Mouse (Mus musculus) retina, embryonic 14.5 days (tissue): Measurements from ENCODE around the gene Cit.

Experiments used
- DNase-seq: peaks from one replicate; pipeline ENCODE4 v3.0.0-alpha.2; 2015; ENCODE audit warnings: low spot score

The Cit gene

GRCm38 (mm10) chr5:116009884-116010627 is 165.0 kb downstream of the Cit start:
- DNase-seq = no peak

- no peak for DNase-seq
Observed at GRCm38 (mm10) chr5:116011700-116012099, 166.6 kb downstream of the Cit start.

GRCm38 (mm10) chr5:116012503-116012902 is 167.4 kb downstream of the Cit start:
- DNase-seq = no peak

- no peak for DNase-seq
Observed at GRCm38 (mm10) chr5:116013821-116014220, 168.7 kb downstream of the Cit start.

- no peak for DNase-seq
Observed at GRCm38 (mm10) chr5:116014237-116014636, 169.2 kb downstream of the Cit start.

GRCm38 (mm10) chr5:116016542-116016941 is 171.5 kb downstream of the Cit start:
- DNase-seq = no peak

- no peak for DNase-seq
Observed at GRCm38 (mm10) chr5:116017391-116017790, 172.3 kb downstream of the Cit start.

GRCm38 (mm10) chr5:116018196-116018595 is 173.1 kb downstream of the Cit start:
- no peak for DNase-seq

GRCm38 (mm10) chr5:116018784-116019183 is 173.7 kb downstream of the Cit start:
- no peak for DNase-seq

GRCm38 (mm10) chr5:116019371-116019770 is 174.3 kb downstream of the Cit start:
- no peak for DNase-seq

- DNase-seq = no peak
Observed at GRCm38 (mm10) chr5:116021552-116021951, 176.5 kb downstream of the Cit start.

GRCm38 (mm10) chr5:116022131-116022530 is 177.1 kb downstream of the Cit start:
- DNase-seq = no peak

GRCm38 (mm10) chr5:116022658-116023200 is 177.7 kb downstream of the Cit start:
- DNase-seq = no peak

- peak; percentile 17 for DNase-seq
Observed at GRCm38 (mm10) chr5:116023251-116023661, 178.2 kb downstream of the Cit start.

GRCm38 (mm10) chr5:116023821-116024284 is 178.8 kb downstream of the Cit start:
- DNase-seq = peak; percentile 34

- peak; percentile 95 for DNase-seq
Observed at GRCm38 (mm10) chr5:116024327-116024739, 179.3 kb downstream of the Cit start, which contains the start of gene Prkab1. Prkab1 (minus strand) TSS chr5:116024508.

- DNase-seq = no peak
Observed at GRCm38 (mm10) chr5:116026107-116026506, 181.0 kb downstream of the Cit start.

GRCm38 (mm10) chr5:116026561-116026960 is 181.5 kb downstream of the Cit start:
- DNase-seq = no peak

- DNase-seq = no peak
Observed at GRCm38 (mm10) chr5:116029071-116029470, 184.0 kb downstream of the Cit start.

GRCm38 (mm10) chr5:116030566-116031189 is 185.6 kb downstream of the Cit start:
- peak; percentile 23 for DNase-seq

GRCm38 (mm10) chr5:116031190-116031577 is 186.1 kb downstream of the Cit start:
- peak; percentile 89 for DNase-seq

- DNase-seq = no peak
Observed at GRCm38 (mm10) chr5:116036465-116036864, 191.4 kb downstream of the Cit start.

GRCm38 (mm10) chr5:116037731-116038130 is 192.7 kb downstream of the Cit start:
- no peak for DNase-seq
